Mouse (Mus musculus) mouse embryonic stem cell (cell line): ENCODE results near the gene Snap23.

Source experiments
- in situ Hi-C, 2 experiments: fragments of 300-500 bp; cut with MboI; formaldehyde crosslinking; loops; 1 replicate in 1 of 2; 3 replicates in 1 of 2; pipeline ENCODE4 v1.14.3; 2019 to 2020; ENCODE audit warnings: low sequenced_read_pairs in 2 of 2, low pct_unique_long_range_greater_than_20kb in 1 of 2, mixed read lengths in 1 of 2; ENCODE audit not compliant: unreplicated experiment in 1 of 2

The Snap23 gene

DNA sequence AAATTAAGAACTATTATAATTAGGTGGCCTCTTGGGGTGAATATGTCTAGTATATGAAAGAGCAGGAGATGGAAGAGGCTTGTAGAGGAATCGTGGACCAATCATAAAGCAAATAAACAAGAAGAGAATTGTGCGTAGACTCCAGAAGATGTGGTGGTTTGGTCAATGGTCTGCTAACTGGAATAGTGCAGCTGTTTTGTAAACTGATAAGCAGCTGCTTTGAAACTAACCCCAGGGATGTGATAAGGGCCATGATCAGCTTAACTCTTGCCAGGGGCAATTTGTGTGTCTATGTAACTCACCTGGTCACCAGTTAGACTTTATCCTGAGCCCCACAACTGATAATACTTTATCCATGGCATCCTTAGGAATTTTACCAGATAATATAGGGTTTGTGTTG is 64.0 kb downstream of the Snap23 start:
- in situ Hi-C loops = no loop called here

DNA sequence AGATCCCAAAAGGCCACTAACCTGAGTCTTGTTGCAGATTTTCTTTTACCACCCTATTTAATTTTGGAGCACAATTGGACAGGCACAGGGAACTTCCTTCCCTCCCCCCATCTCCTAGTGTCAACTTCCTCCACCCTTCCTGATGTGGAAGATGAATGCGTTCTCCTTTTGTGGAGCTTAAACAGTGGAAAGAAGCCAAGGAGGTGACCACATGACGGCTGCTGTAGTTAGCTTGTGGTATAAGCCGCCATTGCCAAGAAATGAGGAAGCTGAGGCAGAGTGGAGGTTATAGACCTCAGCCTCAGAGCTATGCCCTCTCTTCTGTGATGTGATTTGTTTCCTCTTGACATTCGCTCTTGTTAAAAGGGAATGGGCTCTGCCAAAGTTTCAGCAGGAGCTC is 64.5 kb downstream of the Snap23 start:
- in situ Hi-C loops = no loop called here

- in situ Hi-C loops = no loop called here
Observed at GRCm38 (mm10) chr2:120640835-120641234, 73.4 kb downstream of the Snap23 start.

GRCm38 (mm10) chr2:120643836-120644235 is 76.4 kb downstream of the Snap23 start:
- in situ Hi-C loops = no loop called here

- in situ Hi-C loops = no loop called here
Observed at GRCm38 (mm10) chr2:120646777-120647176, 79.3 kb downstream of the Snap23 start.
